Mouse (Mus musculus) limb, embryonic 12.5 days (tissue): ENCODE results near the gene Reep1. TPM values are rescaled to one million over a fixed set of nuclear protein-coding genes. Genes with fewer than 3 reads are reported as not detected.

Experiments
- ATAC-seq: fragments of 200-750 bp; cut with Nextera tagmentation; 2 replicates; pipeline ENCODE4 v1.8.0; 2017; ENCODE audit warnings: low read depth, moderate TSS enrichment; ENCODE audit not compliant: insufficient number of reproducible peaks, insufficient read depth, low FRiP score, low TSS enrichment
- H3K27ac ChIP-seq: fragments of 300-500 bp; sonication (generic); 2 replicates; pipeline ENCODE4 v1.5.1; 2016; ENCODE audit warnings: mild to moderate bottlenecking, moderate library complexity
- H3K27me3 ChIP-seq: fragments of 300-500 bp; sonication (generic); 2 replicates; pipeline ENCODE4 v1.6.1; 2016; ENCODE audit warnings: mild to moderate bottlenecking, moderate library complexity
- H3K36me3 ChIP-seq: fragments of 300-500 bp; sonication (generic); 2 replicates; pipeline ENCODE4 v1.6.1; 2016; ENCODE audit warnings: mild to moderate bottlenecking, moderate library complexity
- H3K4me1 ChIP-seq: fragments of 300-500 bp; sonication (generic); replicated peaks from 2 replicates; pipeline ENCODE4 v1.6.1; 2016
- H3K4me2 ChIP-seq: fragments of 300-500 bp; sonication (generic); 2 replicates; pipeline ENCODE4 v1.6.1; 2016; ENCODE audit warnings: mild to moderate bottlenecking, moderate library complexity
- H3K4me3 ChIP-seq: fragments of 300-500 bp; sonication (generic); replicated peaks from 2 replicates; pipeline ENCODE4 v1.5.1; 2016; ENCODE audit warnings: mild to moderate bottlenecking
- H3K9ac ChIP-seq: fragments of 300-500 bp; sonication (generic); replicated peaks from 2 replicates; pipeline ENCODE4 v1.6.1; 2016; ENCODE audit warnings: mild to moderate bottlenecking, moderate library complexity
- H3K9me3 ChIP-seq: fragments of 300-500 bp; sonication (generic); 2 replicates; pipeline ENCODE4 v1.6.1; 2016; ENCODE audit warnings: mild to moderate bottlenecking, moderate library complexity
- WGBS: fragments of 180-500 bp; shearing (Covaris S2); methylation state at CpG from one replicate; pipeline ENCODE4 v1.1.7; 2016; 5-methylcytosine and 5-hydroxymethylcytosine counted together
- polyA plus RNA-seq: library from polyadenylated mRNA; unstranded; fragments of >200 nt; fragmentation: Nextera tagmentation; extraction: Ambion mirVana; gene quantifications from 2 replicates; pipeline ENCODE4 v1.2.1, GENCODE M21; 2016

Gene Reep1
- polyA plus RNA-seq, 1 experiment from 2014 or later, result 9.8 TPM

DNA sequence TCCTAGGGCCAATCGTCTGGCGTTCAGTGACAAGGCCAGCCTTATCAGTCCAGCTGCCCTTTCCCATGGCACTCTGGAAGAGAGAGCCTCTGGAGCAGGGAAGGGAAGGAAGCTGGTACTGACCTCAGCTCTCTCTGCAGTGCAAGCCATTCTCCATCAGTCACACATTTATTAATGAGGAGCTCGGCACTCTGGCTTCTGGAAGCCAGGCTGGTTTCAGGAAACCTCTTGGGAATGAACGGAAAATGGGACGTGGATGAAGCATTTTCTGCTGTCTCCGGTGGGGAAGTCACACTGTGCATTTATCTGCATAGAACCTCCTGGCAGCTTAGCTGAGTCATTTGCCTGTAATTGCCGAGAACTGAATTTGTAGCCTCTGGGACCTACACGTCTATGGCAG, 29.8 kb downstream of the Reep1 start:
- Histone ChIP-seq H3K9ac (no peak overlapping the region), H3K4me3 (no peak overlapping the region), H3K36me3 (no peaks in the 10 kb centered on the region), H3K27ac (no peak overlapping the region), H3K4me2 (no peak overlapping the region), H3K9me3 (no peaks in the 10 kb centered on the region), H3K27me3 (no peaks in the 10 kb centered on the region), H3K4me1 (peaks cover 26% of the 10 kb centered on the region)
- no peak for ATAC-seq
- 83% methylated on average over 8 of the region's 8 CpGs for WGBS

DNA sequence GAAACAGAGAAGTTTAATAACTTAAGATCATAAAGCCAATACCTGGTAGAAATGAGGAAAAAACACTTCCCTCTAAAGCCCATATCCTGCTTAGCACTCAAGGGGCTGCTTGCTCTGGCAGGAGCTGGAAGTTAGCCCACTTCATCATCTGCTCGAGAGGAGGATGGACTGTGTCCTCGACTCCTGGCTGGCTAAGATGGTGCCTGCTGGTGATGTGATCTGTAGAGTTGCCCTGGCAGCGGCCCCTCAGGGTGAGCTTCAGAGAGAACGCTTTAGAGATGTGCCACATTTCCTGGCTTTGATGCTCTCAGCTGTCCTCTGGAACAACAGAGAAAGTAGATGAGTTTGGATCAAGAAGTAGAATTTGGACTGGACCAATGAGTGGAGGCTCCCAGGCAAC, 31.2 kb downstream of the Reep1 start:
- Histone ChIP-seq H3K9ac (no peak overlapping the region), H3K27ac (no peak overlapping the region), H3K36me3 (no peaks in the 10 kb centered on the region), H3K4me3 (no peak overlapping the region), H3K9me3 (no peaks in the 10 kb centered on the region), H3K4me1 (peaks cover 22% of the 10 kb centered on the region), H3K27me3 (no peaks in the 10 kb centered on the region), H3K4me2 (no peak overlapping the region)
- 79% methylated on average over 4 of the region's 4 CpGs for WGBS
- no peak for ATAC-seq

- 43% methylated on average over 13 of the region's 13 CpGs for WGBS
- Histone ChIP-seq H3K27ac (no peak overlapping the region), H3K9me3 (no peaks in the 10 kb centered on the region), H3K36me3 (no peaks in the 10 kb centered on the region), H3K9ac (no peak overlapping the region), H3K4me3 (no peak overlapping the region), H3K4me2 (peak overlapping the region; percentile 24), H3K27me3 (no peaks in the 10 kb centered on the region), H3K4me1 (peaks cover 12% of the 10 kb centered on the region)
- ATAC-seq, result no peak
Observed at GRCm38 (mm10) chr6:71740921-71741320, 33.6 kb downstream of the Reep1 start.

GRCm38 (mm10) chr6:71741998-71742636, 34.8 kb downstream of the Reep1 start:
- Histone ChIP-seq H3K36me3 (no peaks in the 10 kb centered on the region), H3K4me3 (no peak overlapping the region), H3K9ac (no peak overlapping the region), H3K4me1 (peaks cover 11% of the 10 kb centered on the region), H3K9me3 (no peaks in the 10 kb centered on the region), H3K27ac (no peak overlapping the region), H3K27me3 (no peaks in the 10 kb centered on the region), H3K4me2 (no peak overlapping the region)
- 85% methylated on average over 6 of the region's 6 CpGs for WGBS
- no peak for ATAC-seq

DNA sequence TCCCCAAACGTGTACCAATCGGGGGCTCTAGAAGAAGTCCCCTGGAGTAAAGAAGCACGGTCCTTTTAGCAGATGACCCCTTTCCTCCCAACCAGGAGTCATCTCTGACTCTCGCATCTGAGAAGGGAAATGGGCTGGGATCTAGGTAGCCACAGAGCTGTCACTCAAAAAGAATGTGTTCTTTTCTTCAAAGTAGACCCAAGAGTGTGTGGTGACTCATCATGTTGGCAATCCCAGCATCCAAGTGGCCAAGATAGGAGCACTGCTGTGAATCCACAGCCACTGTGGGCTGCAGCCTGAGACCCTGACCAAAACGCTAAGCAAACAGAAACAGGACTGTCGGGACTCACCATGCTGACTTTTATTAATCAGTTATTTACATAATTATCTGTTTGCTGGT, 37.6 kb downstream of the Reep1 start:
- ATAC-seq, result no peak
- H3K4me2 ChIP-seq, result no peak overlapping the region
- WGBS, result 86% methylated on average over 6 of the region's 6 CpGs
- no peak overlapping the region for H3K4me3 ChIP-seq
- H3K27ac ChIP-seq, result no peak overlapping the region
- peaks cover 11% of the 10 kb centered on the region for H3K4me1 ChIP-seq
- no peak overlapping the region for H3K9ac ChIP-seq
- H3K27me3 ChIP-seq, result no peaks in the 10 kb centered on the region
- H3K9me3 ChIP-seq, result no peaks in the 10 kb centered on the region
- no peaks in the 10 kb centered on the region for H3K36me3 ChIP-seq

DNA sequence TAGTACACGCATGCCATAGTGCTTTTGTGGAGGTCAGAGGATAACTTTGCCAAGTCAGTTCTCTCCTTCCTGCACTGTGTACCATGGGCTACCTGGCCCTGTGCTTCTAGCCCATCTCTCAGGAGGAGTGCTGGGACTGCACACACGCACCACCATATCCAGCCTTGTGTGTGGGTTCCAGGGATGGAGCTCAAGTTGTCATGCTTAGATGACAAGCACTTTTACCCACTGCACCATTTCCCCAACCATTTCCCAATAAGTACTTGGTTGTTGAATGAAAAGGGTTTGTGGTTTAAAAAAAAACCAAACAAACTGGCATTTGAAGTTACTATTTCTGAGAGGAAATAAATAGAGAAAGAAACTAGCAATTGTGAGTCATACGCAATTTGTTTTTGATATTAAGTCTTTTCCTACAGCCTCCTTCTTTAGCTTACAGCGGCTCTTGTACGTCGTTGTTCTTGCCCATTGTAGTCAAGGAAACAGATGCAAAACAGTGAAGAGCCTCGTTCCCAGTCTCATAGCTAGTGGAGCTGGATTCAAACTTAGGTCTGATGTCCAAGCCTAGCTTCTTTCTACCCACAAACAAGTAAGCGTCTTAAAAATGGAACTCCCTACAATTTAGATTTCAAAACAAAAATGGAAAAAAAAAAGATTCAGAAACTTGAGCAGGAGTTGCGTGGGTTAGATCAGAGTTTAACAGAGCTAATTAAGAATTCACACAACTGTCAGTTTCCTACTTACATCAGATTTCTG, 38.3 kb downstream of the Reep1 start:
- H3K36me3 ChIP-seq, result no peaks in the 10 kb centered on the region
- peaks cover 4% of the 10 kb centered on the region for H3K4me1 ChIP-seq
- H3K27ac ChIP-seq, result no peak overlapping the region
- WGBS, result 83% methylated on average over 9 of the region's 9 CpGs
- no peak overlapping the region for H3K4me2 ChIP-seq
- no peak for ATAC-seq
- H3K4me3 ChIP-seq, result no peak overlapping the region
- no peaks in the 10 kb centered on the region for H3K9me3 ChIP-seq
- no peaks in the 10 kb centered on the region for H3K27me3 ChIP-seq
- no peak overlapping the region for H3K9ac ChIP-seq

DNA sequence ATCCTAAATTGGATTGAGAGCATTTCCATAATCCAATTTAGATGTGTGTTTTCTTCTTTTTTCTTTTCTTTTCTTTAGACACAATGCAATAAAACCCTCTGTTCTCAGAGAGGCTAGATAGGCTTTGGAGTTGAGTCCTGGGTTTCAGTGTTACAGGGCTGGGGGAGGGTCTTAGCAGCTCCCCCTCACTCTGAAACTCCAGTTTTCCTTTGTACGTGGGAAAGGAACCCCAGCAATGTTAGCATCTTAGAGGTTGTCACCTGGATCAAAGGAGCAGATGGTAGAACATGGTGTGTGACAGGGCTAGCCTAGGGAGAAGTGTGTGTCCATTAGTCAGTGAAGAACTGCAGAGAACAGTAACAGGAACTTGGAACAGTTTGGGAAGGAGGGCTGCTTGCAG, 38.9 kb downstream of the Reep1 start:
- Histone ChIP-seq H3K27ac (no peak overlapping the region), H3K9me3 (no peaks in the 10 kb centered on the region), H3K4me1 (no peaks in the 10 kb centered on the region), H3K4me2 (no peak overlapping the region), H3K27me3 (no peaks in the 10 kb centered on the region), H3K4me3 (no peak overlapping the region), H3K36me3 (no peaks in the 10 kb centered on the region), H3K9ac (no peak overlapping the region)
- WGBS, result 41% methylated on average over 1 of the region's 1 CpGs
- no peak for ATAC-seq

DNA sequence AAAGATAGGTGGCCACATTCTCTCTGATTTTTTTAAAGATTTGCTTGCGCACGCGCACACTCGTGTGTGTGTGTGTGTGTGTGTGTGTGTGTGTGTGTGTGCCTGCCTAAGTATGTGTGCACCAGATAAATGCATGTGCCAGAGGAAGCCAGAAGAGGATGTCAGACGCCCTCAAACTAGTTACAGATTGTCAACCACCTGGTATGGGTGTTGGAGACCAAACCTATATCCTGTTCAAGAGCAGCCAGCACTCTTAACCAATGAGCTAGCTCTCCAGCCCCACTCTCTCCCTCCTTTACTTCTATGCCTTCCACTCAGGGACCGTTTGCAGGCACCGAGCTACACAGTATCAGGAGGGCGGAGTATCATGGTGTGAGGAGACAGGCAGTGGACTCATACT, 39.5 kb downstream of the Reep1 start:
- ATAC-seq, result no peak
- Histone ChIP-seq H3K27me3 (no peaks in the 10 kb centered on the region), H3K4me3 (no peak overlapping the region), H3K9me3 (no peaks in the 10 kb centered on the region), H3K9ac (no peak overlapping the region), H3K36me3 (no peaks in the 10 kb centered on the region), H3K4me2 (no peak overlapping the region), H3K4me1 (no peaks in the 10 kb centered on the region), H3K27ac (no peak overlapping the region)
- WGBS, result 81% methylated on average over 8 of the region's 8 CpGs

- no peak overlapping the region for H3K27ac ChIP-seq
- peaks cover 6% of the 10 kb centered on the region; the same call in 1 of the 2 replicates for H3K4me1 ChIP-seq
- no peak overlapping the region for H3K4me3 ChIP-seq
- H3K36me3 ChIP-seq, result no peaks in the 10 kb centered on the region
- no peak overlapping the region for H3K9ac ChIP-seq
- H3K9me3 ChIP-seq, result no peaks in the 10 kb centered on the region
- H3K4me2 ChIP-seq, result no peak overlapping the region
- no peak for ATAC-seq
- H3K27me3 ChIP-seq, result no peaks in the 10 kb centered on the region
- WGBS, result 75% methylated on average over 2 of the region's 2 CpGs
Observed at GRCm38 (mm10) chr6:71751602-71752001, 44.2 kb downstream of the Reep1 start.

DNA sequence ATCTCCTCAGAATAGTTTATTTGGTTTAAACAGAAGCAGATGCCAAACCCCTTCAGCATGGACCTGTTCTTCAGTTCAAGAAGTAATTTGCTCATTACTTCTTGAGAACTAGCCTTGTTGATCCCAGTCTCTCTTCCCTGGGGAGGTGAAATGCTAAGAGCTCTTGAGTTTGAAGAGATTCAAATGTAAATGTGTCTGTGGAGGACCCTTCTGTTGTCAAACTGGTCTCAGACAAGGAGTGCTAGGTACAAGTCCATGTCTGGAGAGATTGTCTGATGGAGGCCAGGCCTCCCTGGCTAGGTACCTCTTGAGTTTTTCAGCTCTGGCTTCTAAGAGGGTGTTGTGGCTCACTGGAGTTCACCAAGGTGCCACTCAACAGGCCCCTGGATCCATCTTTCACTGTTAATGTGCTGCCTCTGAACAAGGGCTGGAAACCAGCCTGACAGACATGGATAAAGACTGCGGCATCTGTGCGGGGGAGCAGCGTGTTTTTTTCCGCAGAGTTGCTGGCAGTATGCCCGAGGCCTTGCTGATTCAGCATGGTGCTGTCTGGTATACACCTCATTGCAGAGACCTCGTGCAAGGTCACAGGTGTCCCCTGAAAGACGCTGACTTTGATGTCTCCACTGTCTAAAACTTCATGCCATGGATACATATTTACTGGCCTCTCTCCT, 45.6 kb downstream of the Reep1 start:
- H3K4me1 ChIP-seq, result peaks cover 18% of the 10 kb centered on the region
- H3K9ac ChIP-seq, result no peak overlapping the region
- H3K27ac ChIP-seq, result no peak overlapping the region
- no peak for ATAC-seq
- no peaks in the 10 kb centered on the region for H3K27me3 ChIP-seq
- WGBS, result 78% methylated on average over 7 of the region's 7 CpGs
- H3K4me2 ChIP-seq, result no peak overlapping the region
- H3K36me3 ChIP-seq, result no peaks in the 10 kb centered on the region
- no peak overlapping the region for H3K4me3 ChIP-seq
- H3K9me3 ChIP-seq, result no peaks in the 10 kb centered on the region

DNA sequence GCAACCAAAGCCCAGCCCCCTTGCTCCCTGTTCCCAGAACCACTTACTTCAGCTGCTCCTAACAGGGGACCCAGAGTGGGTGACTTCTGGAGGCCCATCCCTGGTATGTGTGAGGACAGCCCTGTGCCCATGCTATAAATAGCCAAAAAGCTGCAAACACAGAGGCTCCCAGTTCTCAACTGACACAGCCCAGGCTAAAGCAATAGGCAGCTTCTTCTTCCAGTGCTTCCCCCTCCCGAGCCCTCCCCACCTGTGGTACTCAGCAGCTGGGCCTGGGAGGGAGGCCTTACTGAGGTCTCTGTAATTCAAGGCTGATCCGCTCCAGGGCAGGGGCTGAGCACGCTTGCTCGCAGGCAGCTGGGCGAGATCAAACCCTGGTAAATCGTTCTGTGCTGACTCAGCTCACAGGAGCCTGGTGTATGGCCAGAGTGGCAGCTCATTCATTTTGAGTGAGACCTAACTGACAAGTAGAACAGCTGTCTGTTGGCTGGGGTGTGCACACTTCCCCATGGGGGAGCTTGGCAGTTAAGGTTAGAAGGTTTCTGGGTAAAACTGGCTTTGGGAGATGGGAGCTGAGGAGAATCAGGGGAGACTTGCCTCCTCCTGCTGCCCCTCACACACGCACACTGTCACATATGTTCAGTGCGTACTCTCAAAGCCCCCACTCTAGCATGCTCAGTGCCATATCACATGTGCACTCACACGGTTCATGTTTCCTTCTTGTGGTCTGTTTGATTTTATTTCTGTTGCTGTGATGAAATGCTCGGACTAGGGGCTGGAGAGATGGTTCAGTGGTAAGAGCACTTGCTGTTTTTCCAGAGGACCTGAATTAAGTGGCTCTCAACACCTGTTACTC, 49.9 kb downstream of the Reep1 start:
- Histone ChIP-seq H3K4me1 (peaks cover 18% of the 10 kb centered on the region), H3K9me3 (no peaks in the 10 kb centered on the region), H3K27me3 (no peaks in the 10 kb centered on the region), H3K9ac (no peak overlapping the region), H3K4me3 (no peak overlapping the region), H3K36me3 (no peaks in the 10 kb centered on the region), H3K4me2 (no peak overlapping the region; the same call in 1 of the 2 replicates), H3K27ac (peak overlapping the region; percentile 73)
- peak; percentile 90 for ATAC-seq
- WGBS, result 35% methylated on average over 10 of the region's 10 CpGs
